Mouse (Mus musculus): ENCODE results near the gene Fam131b. TPM values are rescaled to one million over a fixed set of nuclear protein-coding genes. Genes with fewer than 3 reads are reported as not detected.

Fam131b gene
- polyA plus RNA-seq, 1 experiment from 2014 or later: 3.0 TPM

DNA sequence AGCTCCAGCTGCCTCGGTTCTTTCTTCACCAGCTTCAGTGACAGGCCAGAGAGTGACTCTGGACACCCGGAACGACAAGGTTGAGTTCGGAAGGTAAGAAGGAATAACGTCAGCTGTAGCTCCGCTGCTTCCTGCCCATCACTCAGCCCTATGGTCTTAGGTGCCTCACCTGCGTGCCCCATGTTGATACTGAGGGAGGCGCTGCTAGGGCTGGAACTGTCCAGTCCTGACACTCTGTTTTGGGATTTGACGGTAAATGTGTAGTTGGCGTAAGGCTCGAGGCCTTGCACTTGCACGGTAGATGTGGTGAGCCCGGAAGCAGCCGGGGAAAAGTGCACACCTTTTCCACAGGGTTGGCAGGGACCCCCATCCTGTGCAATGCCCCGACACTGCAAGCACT lies 40.2 kb upstream of the Fam131b start:
- Histone ChIP-seq H3K4me1 (ENCODE audit: control insufficient read depth, insufficient read depth, low read length) (peaks cover 1% of the 10 kb centered on the region; the same call in 1 of the 2 replicates), H3K9ac (ENCODE audit: low read length) (no peak overlapping the region), H3K9me3 (ENCODE audit: control insufficient read depth, low read length) (no peaks in the 10 kb centered on the region), H3K4me2 (no peak overlapping the region), H3K27ac (ENCODE audit: low read depth, low read length) (no peak overlapping the region), H3K36me3 (ENCODE audit: control insufficient read depth, insufficient read depth, low read length) (no peaks in the 10 kb centered on the region), H3K27me3 (ENCODE audit: control insufficient read depth, insufficient read depth, low read length) (no peaks in the 10 kb centered on the region), H3K4me3 (ENCODE audit: low read depth, low read length) (no peak overlapping the region)
- WGBS: 92% methylated on average over 15 of the region's 15 CpGs
- no peak for ATAC-seq (ENCODE audit: low FRiP score)
- no peak for DNase-seq (ENCODE audit: low spot score, missing footprints)

DNA sequence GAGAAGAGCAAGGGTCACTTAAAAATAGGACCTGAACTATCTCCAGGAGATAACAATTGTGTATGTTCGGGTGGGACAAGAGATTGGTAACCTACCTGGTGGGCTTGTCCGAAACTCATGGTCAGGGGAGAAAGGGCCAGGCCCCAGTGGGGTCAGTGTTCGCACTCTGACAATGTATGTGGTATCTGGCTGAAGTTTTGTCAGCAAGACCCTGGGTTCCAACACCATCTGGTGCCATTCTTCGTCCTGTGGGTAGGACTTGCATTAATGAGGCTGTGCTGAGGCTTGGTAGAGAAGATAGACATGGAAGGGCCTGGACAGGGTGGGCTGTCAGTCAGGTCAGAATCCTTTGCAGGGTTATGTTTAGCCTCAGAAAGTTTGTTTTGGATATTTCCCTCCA lies 39.6 kb upstream of the Fam131b start:
- ATAC-seq (ENCODE audit: low FRiP score) (no peak), DNase-seq (ENCODE audit: low spot score, missing footprints) (no peak)
- Histone ChIP-seq H3K4me1 (ENCODE audit: control insufficient read depth, insufficient read depth, low read length) (no peaks in the 10 kb centered on the region), H3K27me3 (ENCODE audit: control insufficient read depth, insufficient read depth, low read length) (no peaks in the 10 kb centered on the region), H3K27ac (ENCODE audit: low read depth, low read length) (no peak overlapping the region), H3K4me3 (ENCODE audit: low read depth, low read length) (no peak overlapping the region), H3K9ac (ENCODE audit: low read length) (no peak overlapping the region), H3K9me3 (ENCODE audit: control insufficient read depth, low read length) (no peaks in the 10 kb centered on the region), H3K4me2 (no peak overlapping the region), H3K36me3 (ENCODE audit: control insufficient read depth, insufficient read depth, low read length) (no peaks in the 10 kb centered on the region)
- 84% methylated on average over 4 of the region's 4 CpGs for WGBS

DNA sequence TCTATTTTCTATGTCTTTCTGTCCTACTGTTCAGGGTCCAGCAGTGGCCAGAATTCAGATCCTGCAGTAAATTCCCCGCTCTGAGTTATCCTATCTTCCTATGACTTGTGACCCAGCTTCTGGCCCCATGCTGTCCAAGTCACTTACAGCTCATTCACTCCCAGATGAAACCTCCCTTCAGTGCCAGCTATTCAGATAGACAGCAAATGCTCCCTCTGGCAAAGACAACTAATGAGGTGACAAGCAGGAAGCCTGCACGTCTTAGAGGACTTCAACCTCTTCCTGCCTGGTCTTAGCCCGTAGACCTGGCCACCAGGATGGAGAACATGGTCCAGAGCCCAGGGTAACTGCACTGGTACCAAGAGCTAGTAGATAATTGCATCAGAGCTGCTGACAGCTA lies 38.5 kb upstream of the Fam131b start:
- no peak overlapping the region for H3K9ac ChIP-seq (ENCODE audit: low read length)
- H3K27ac ChIP-seq (ENCODE audit: low read depth, low read length): no peak overlapping the region
- H3K9me3 ChIP-seq (ENCODE audit: control insufficient read depth, low read length): no peaks in the 10 kb centered on the region
- DNase-seq (ENCODE audit: low spot score, missing footprints) (no peak), ATAC-seq (ENCODE audit: low FRiP score) (no peak)
- H3K27me3 ChIP-seq (ENCODE audit: control insufficient read depth, insufficient read depth, low read length): no peaks in the 10 kb centered on the region
- WGBS: 67% methylated on average over 3 of the region's 3 CpGs
- H3K4me1 ChIP-seq (ENCODE audit: control insufficient read depth, insufficient read depth, low read length): no peaks in the 10 kb centered on the region
- H3K36me3 ChIP-seq (ENCODE audit: control insufficient read depth, insufficient read depth, low read length): peaks cover 2% of the 10 kb centered on the region; the same call in 1 of the 2 replicates
- H3K4me2 ChIP-seq: no peak overlapping the region
- no peak overlapping the region for H3K4me3 ChIP-seq (ENCODE audit: low read depth, low read length)

DNA sequence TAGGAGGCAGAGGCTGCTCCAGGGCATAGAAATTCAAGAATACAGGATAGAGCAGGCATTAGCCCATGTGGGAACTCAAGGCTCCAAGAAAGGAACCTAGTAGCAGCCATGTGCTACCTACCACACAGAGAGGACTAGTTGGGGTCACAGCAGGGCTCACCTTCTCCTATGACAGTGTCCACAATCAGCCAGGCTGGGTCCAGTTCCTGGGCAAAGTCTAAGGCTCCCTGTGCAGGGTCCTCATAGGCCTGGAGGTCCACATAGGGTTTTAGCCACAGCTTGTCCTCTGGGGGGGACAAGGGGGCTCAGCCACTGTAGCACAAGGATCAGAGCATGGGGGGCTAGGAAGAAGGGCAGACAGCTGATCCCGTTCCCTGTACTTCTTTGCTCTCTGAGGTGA lies 38.1 kb upstream of the Fam131b start:
- Histone ChIP-seq H3K4me1 (ENCODE audit: control insufficient read depth, insufficient read depth, low read length) (no peaks in the 10 kb centered on the region), H3K9me3 (ENCODE audit: control insufficient read depth, low read length) (no peaks in the 10 kb centered on the region)
- ATAC-seq (ENCODE audit: low FRiP score): no peak

DNA sequence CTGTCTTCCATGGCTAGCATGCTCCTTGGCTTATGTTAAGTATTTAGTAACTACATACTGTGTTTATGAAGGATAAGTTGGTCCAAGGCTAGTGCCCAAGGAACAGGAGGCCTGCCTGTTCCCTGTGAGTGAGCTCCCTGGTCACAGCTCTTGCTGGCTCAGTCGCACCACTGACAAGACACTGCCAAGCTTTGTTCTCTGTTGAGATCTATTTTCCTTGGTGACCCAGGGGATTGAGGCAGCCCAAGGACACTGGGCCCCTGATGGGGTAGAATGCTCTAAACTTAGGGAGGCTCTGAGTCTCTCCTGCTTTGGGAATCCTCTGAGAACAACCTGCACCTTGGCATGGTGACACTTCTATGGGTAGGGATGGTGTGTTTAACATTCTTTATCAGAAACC lies 37.6 kb upstream of the Fam131b start:
- peaks cover 6% of the 10 kb centered on the region; the same call in 1 of the 2 replicates for H3K36me3 ChIP-seq (ENCODE audit: control insufficient read depth, insufficient read depth, low read length)
- ATAC-seq (ENCODE audit: low FRiP score) (no peak), DNase-seq (ENCODE audit: low spot score, missing footprints) (no peak)
- H3K9me3 ChIP-seq (ENCODE audit: control insufficient read depth, low read length): no peaks in the 10 kb centered on the region
- no peak overlapping the region for H3K4me2 ChIP-seq
- H3K9ac ChIP-seq (ENCODE audit: low read length): no peak overlapping the region
- H3K4me3 ChIP-seq (ENCODE audit: low read depth, low read length): no peak overlapping the region
- 73% methylated on average over 1 of the region's 1 CpGs for WGBS
- no peak overlapping the region for H3K27ac ChIP-seq (ENCODE audit: low read depth, low read length)
- no peaks in the 10 kb centered on the region for H3K27me3 ChIP-seq (ENCODE audit: control insufficient read depth, insufficient read depth, low read length)
- H3K4me1 ChIP-seq (ENCODE audit: control insufficient read depth, insufficient read depth, low read length): no peaks in the 10 kb centered on the region

More for the DNA sequence above, 38.1 kb upstream of the Fam131b start:
- H3K9ac ChIP-seq (ENCODE audit: low read length): no peak overlapping the region
- no peak overlapping the region for H3K4me2 ChIP-seq
- 75% methylated on average over 1 of the region's 1 CpGs for WGBS
- H3K27ac ChIP-seq (ENCODE audit: low read depth, low read length): no peak overlapping the region
- H3K27me3 ChIP-seq (ENCODE audit: control insufficient read depth, insufficient read depth, low read length): no peaks in the 10 kb centered on the region
- H3K36me3 ChIP-seq (ENCODE audit: control insufficient read depth, insufficient read depth, low read length): peaks cover 6% of the 10 kb centered on the region; the same call in 1 of the 2 replicates
- H3K4me3 ChIP-seq (ENCODE audit: low read depth, low read length): no peak overlapping the region
- no peak for DNase-seq (ENCODE audit: low spot score, missing footprints)

DNA sequence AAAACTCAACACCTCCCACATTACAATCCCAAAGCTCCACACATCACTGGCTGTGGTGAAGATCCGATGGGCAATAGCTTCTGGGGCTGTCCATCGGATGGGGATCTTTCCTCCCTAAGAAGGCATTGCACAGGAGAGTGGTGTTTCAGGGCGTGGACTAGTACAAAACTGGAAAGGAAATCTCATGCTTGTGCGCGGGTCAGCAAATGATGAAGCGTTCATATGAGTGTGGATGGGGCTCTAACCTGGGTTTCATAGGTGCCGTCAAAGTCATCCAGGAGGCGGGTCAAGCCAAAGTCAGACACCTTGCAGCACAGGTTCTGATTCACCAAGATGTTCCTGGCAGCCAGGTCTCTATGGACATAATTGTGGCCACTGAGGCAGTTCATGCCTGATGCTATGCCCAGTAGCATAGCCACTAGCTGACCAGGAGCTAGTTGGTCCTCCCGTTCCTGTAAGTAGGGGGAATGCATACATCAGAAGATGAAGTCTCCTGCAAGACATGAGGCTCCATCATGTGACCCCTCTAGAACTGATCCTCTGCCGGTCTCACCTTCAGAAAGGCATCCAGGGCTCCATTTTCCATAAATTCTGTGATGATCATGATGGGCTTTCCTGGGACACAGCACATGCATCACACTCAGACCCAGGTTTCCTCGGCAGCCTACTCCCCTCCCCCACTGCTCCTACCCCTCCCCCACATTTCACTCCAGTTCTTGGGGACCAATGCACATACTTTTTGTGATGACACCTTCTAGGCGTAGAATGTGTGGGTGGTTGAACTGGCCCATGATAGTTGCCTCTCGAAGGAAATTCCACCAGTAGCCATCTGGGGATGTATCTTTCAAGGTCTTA lies 36.8 kb upstream of the Fam131b start:
- DNase-seq (ENCODE audit: low spot score, missing footprints): no peak
- no peaks in the 10 kb centered on the region for H3K27me3 ChIP-seq (ENCODE audit: control insufficient read depth, insufficient read depth, low read length)
- H3K4me2 ChIP-seq: no peak overlapping the region
- H3K36me3 ChIP-seq (ENCODE audit: control insufficient read depth, insufficient read depth, low read length): peaks cover 9% of the 10 kb centered on the region
- no peak for ATAC-seq (ENCODE audit: low FRiP score)
- WGBS: 93% methylated on average over 13 of the region's 13 CpGs
- H3K4me1 ChIP-seq (ENCODE audit: control insufficient read depth, insufficient read depth, low read length): no peaks in the 10 kb centered on the region
- no peak overlapping the region for H3K9ac ChIP-seq (ENCODE audit: low read length)
- no peaks in the 10 kb centered on the region for H3K9me3 ChIP-seq (ENCODE audit: control insufficient read depth, low read length)
- no peak overlapping the region for H3K4me3 ChIP-seq (ENCODE audit: low read depth, low read length)
- no peak overlapping the region for H3K27ac ChIP-seq (ENCODE audit: low read depth, low read length)

DNA sequence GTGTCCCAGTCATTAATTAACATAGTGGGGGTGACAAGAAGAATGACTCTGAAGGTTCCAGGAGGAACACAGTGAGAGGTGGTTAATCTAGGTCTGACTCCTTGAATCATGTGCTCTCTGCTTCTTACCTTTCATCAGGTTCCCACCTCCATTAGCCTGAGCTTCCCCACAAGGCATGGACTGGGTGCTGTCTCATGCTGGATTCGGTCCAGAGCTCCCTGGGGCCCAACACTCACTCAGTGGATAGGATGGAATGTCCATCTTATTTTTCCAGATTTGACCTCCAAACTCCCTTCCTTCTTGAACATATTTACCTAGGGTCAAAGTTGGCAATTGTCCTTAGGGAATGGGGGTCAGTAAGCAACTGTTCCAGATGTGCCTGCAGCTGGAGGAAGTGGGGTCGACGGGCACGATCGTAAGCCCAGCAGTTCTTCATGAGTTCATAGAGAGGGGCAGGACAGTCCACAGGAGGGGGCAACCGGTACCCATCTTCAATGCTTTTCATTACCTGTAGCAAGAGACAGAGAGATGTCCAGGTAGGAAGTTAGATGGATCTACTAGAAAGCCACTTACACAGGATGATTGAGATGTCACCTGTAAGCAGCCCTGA lies 35.9 kb upstream of the Fam131b start:
- no peak for ATAC-seq (ENCODE audit: low FRiP score)
- no peak for DNase-seq (ENCODE audit: low spot score, missing footprints)
- H3K27me3 ChIP-seq (ENCODE audit: control insufficient read depth, insufficient read depth, low read length): no peaks in the 10 kb centered on the region
- WGBS: 90% methylated on average over 6 of the region's 6 CpGs
- H3K4me1 ChIP-seq (ENCODE audit: control insufficient read depth, insufficient read depth, low read length): no peaks in the 10 kb centered on the region
- H3K9ac ChIP-seq (ENCODE audit: low read length): no peak overlapping the region
- no peak overlapping the region for H3K4me3 ChIP-seq (ENCODE audit: low read depth, low read length)
- H3K27ac ChIP-seq (ENCODE audit: low read depth, low read length): no peak overlapping the region
- no peak overlapping the region for H3K4me2 ChIP-seq
- no peaks in the 10 kb centered on the region for H3K9me3 ChIP-seq (ENCODE audit: control insufficient read depth, low read length)
- H3K36me3 ChIP-seq (ENCODE audit: control insufficient read depth, insufficient read depth, low read length): peaks cover 14% of the 10 kb centered on the region

DNA sequence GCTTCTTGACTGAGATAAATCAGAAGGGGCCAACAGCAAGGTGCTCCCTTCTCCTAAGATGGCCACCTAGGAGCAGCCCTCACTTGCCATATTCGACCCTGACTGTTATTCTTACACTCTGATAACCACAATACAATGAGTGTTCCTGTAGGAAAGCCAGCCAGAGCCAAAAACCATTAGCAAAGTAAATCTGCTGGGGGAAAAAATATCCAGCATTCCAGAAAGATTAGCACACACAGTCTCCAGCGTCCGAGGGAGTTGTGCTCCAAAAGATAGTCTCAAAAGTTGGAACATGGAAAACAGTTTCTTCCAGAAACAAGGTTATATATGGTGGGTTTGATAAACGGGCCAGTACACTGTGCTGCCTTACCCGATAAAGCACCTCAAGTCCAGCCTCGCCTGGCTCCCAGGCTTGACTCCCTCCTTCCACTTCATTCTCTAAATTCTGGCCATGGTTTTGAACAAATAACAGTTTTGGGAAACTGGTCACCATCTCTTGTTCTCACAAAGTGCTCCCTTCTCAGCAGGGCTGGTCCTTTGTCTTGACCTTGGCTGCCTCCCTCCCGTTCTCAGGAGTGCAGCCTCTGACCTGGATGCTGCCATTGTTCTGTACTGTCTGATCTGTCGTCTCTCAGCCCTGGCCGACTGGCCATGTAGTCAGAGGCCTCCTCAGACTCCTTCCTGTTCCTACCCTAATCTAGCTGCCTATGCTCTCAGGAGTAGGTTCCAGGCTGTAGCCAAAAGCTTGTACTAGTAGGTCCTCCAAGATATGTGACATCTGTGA lies 35.1 kb upstream of the Fam131b start:
- Histone ChIP-seq H3K27ac (ENCODE audit: low read depth, low read length) (no peak overlapping the region), H3K4me1 (ENCODE audit: control insufficient read depth, insufficient read depth, low read length) (no peaks in the 10 kb centered on the region), H3K36me3 (ENCODE audit: control insufficient read depth, insufficient read depth, low read length) (peaks cover 14% of the 10 kb centered on the region), H3K4me2 (no peak overlapping the region), H3K9ac (ENCODE audit: low read length) (no peak overlapping the region), H3K27me3 (ENCODE audit: control insufficient read depth, insufficient read depth, low read length) (no peaks in the 10 kb centered on the region), H3K4me3 (ENCODE audit: low read depth, low read length) (no peak overlapping the region), H3K9me3 (ENCODE audit: control insufficient read depth, low read length) (no peaks in the 10 kb centered on the region)
- DNase-seq (ENCODE audit: low spot score, missing footprints) (no peak), ATAC-seq (ENCODE audit: low FRiP score) (no peak)
- 75% methylated on average over 9 of the region's 9 CpGs for WGBS

DNA sequence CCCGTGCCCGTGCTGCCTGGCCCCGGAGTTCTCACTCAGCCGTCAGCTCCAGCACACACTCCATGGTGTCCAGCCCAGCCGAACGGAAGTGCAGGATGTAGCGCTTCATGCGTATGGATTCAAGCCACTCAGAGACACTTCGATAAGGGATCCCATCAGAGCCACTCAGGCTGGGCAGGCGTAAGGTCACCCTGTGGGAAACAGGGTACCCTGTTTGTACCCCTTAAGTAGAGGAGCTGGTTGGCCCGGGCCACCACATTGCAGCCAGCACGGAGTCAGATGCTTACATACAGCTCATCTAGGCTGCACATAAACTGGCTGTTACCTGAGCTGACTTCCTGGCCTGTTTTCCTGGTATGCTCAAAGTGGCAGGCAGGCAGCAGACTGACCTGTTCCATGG lies 34.5 kb upstream of the Fam131b start:
- no peak overlapping the region for H3K4me3 ChIP-seq (ENCODE audit: low read depth, low read length)
- no peaks in the 10 kb centered on the region for H3K27me3 ChIP-seq (ENCODE audit: control insufficient read depth, insufficient read depth, low read length)
- 94% methylated on average over 12 of the region's 12 CpGs for WGBS
- H3K9me3 ChIP-seq (ENCODE audit: control insufficient read depth, low read length): no peaks in the 10 kb centered on the region
- no peak for ATAC-seq (ENCODE audit: low FRiP score)
- H3K9ac ChIP-seq (ENCODE audit: low read length): no peak overlapping the region
- DNase-seq (ENCODE audit: low spot score, missing footprints): no peak
- no peak overlapping the region for H3K4me2 ChIP-seq
- peaks cover 14% of the 10 kb centered on the region for H3K36me3 ChIP-seq (ENCODE audit: control insufficient read depth, insufficient read depth, low read length)
- no peaks in the 10 kb centered on the region for H3K4me1 ChIP-seq (ENCODE audit: control insufficient read depth, insufficient read depth, low read length)
- no peak overlapping the region for H3K27ac ChIP-seq (ENCODE audit: low read depth, low read length)

Data from midbrain, embryonic 11.5 days (tissue).